Mouse (Mus musculus) layer of hippocampus, adult 6 months (tissue): ENCODE data around the gene Klk1b8. TPM values are rescaled to one million over a fixed set of nuclear protein-coding genes. Genes with fewer than 3 reads are reported as not detected.

Experiments used
- long read RNA-seq, 2 experiments: library from polyadenylated mRNA; unstranded; transcript quantifications; one replicate each; pipeline ENCODE4 v2.0.0; 2019 to 2020
- polyA plus RNA-seq: library from polyadenylated mRNA; unstranded; fragments of <200 nt; fragmentation: Nextera tagmentation; gene quantifications from 2 replicates; pipeline ENCODE4 v1.2.3, GENCODE M21; 2021

Gene Klk1b8
- polyA plus RNA-seq: not detected in 2 replicates
- long read RNA-seq, experiment 1: 0 reads
- long read RNA-seq, experiment 2: 0 reads

GRCm38 (mm10) chr7:43950364-43950763 is at the start of gene Klk1b8:
TSS of gene Klk1b8 (plus strand) at chr7:43950664.

GRCm38 (mm10) chr7:43933440-43933839 is 17.0 kb upstream of the Klk1b8 start, which contains the start of gene Klk15:
TSS of gene Klk15 (plus strand) at chr7:43933740.

GRCm38 (mm10) chr7:43966451-43966850 is 16.0 kb downstream of the Klk1b8 start, which contains the start of gene Klk1b1:
TSS of gene Klk1b1 (plus strand) at chr7:43966751.

DNA sequence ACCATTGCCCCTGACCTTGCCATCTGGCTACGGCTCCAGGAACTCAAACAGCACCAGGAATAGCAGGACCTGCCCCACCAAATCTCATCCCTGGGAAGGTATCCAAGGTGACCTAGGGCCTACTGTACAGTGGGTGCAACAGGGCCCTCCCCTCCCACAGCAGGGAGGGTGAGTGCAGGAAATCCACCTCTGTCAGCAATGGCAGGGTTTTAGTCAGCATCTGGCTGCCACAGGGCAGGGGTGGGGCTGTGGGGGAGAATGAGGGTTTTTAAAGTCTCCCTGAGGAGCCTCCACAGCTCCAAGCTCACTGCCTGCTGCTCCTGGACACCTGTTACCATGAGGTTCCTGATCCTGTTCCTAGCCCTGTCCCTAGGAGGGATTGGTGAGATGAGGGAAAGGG is 25.3 kb downstream of the Klk1b8 start, which contains the start of gene Klk1b9:
Klk1b9 (plus strand) TSS at position 301 of the 400 bp plus-strand sequence.

GRCm38 (mm10) chr7:43995577-43995976 is 45.1 kb downstream of the Klk1b8 start, which contains the start of gene Klk1b11:
TSS of gene Klk1b11 (plus strand) at chr7:43995877.

Other genes with a start within 250 kb of the Klk1b8 start
- gene Klk13, start 238.1 kb upstream of the Klk1b8 start, polyA plus RNA-seq: not detected in 2 replicates
- not detected in 2 replicates for gene Klk12, start 181.8 kb upstream of the Klk1b8 start, polyA plus RNA-seq
- not detected in 2 replicates for gene Klk11, start 176.1 kb upstream of the Klk1b8 start, polyA plus RNA-seq
- gene Klk10, start 169.6 kb upstream of the Klk1b8 start, polyA plus RNA-seq: 1.1 and 1.4 TPM in 2 replicates
- 0.13 TPM in 1 of 2 replicates, not detected in the other for gene Klk9, start 158.8 kb upstream of the Klk1b8 start, polyA plus RNA-seq
- 45.3 and 58.8 TPM in 2 replicates for gene Klk8, start 153.1 kb upstream of the Klk1b8 start, polyA plus RNA-seq
- 0.16 and 0.21 TPM in 2 replicates for gene Klk7, start 139.4 kb upstream of the Klk1b8 start, polyA plus RNA-seq
- 4.4 and 5.0 TPM in 2 replicates for gene Klk6, start 126.2 kb upstream of the Klk1b8 start, polyA plus RNA-seq
- gene Klk5, start 108.7 kb upstream of the Klk1b8 start, polyA plus RNA-seq: 0.15 TPM in 1 of 2 replicates, not detected in the other
- not detected in 2 replicates for gene Klk4, start 69.5 kb upstream of the Klk1b8 start, polyA plus RNA-seq
- gene Klk15, start 16.9 kb upstream of the Klk1b8 start, polyA plus RNA-seq: not detected in 2 replicates
- not detected in 2 replicates for gene Klk1b1, start 16.1 kb downstream of the Klk1b8 start, polyA plus RNA-seq
- not detected in 2 replicates for gene Klk1b9, start 25.4 kb downstream of the Klk1b8 start, polyA plus RNA-seq
- gene Klk1b11, start 45.2 kb downstream of the Klk1b8 start, polyA plus RNA-seq: not detected in 2 replicates
- not detected in 2 replicates for gene Klk1b26, start 61.5 kb downstream of the Klk1b8 start, polyA plus RNA-seq
- 0.16 and 0.28 TPM in 2 replicates for gene Klk1b27, start 101.6 kb downstream of the Klk1b8 start, polyA plus RNA-seq
- not detected in 2 replicates for gene Klk1b21, start 151.7 kb downstream of the Klk1b8 start, polyA plus RNA-seq
- gene Klk1b22, start 162.0 kb downstream of the Klk1b8 start, polyA plus RNA-seq: not detected in 2 replicates
- not detected in 2 replicates for gene Klk1b16, start 186.1 kb downstream of the Klk1b8 start, polyA plus RNA-seq
- 0.23 TPM in 1 of 2 replicates, not detected in the other for gene Klk1b24, start 237.6 kb downstream of the Klk1b8 start, polyA plus RNA-seq
- gene Klk1b3, start 247.5 kb downstream of the Klk1b8 start, polyA plus RNA-seq: not detected in 2 replicates